Mouse (Mus musculus): ENCODE results near the gene Nsmce4a. TPM values are rescaled to one million over a fixed set of nuclear protein-coding genes. Genes with fewer than 3 reads are reported as not detected.

Gene Nsmce4a
- total and polyA plus RNA-seq, 3 experiments, result 67.6 to 208 (median 97.9) TPM

DNA sequence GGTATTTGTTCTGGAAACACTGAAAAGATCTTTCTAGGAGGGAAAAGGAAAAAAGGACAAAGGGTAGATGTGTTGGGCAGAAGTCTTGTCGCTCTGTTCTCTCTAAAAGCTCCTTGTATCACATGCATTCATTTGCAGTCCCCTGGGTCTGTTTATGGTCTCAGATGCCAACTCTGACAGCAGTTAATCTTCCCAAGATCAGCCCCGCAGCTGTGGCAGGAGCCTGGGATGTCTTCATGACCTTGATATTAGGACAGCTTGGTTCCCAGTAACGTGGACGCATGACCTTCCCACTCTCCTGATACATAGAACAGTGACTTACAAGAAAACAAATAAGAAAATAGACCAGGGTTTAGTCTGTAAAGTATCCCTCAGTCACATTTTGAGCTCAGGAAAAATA, 41.1 kb upstream of the Nsmce4a start:
- Histone ChIP-seq H3K4me3 (replicated peaks in 1 of 3; ENCODE audit: low read depth in 2 of 3, low read length in 2 of 3, poor library complexity in 1 of 3) (no peak overlapping the region), H3K9me3 (replicated peaks; ENCODE audit: low read length) (peaks cover 3% of the 10 kb centered on the region), H3K4me2 (ENCODE audit: insufficient read depth, low read depth, poor library complexity, severe bottlenecking) (no peak overlapping the region), H3K27ac (ENCODE audit: insufficient read depth, low read depth) (no peak overlapping the region), H3K36me3 (replicated peaks in 1 of 2; ENCODE audit: control insufficient read depth in 1 of 2, insufficient read depth in 1 of 2, low read length in 1 of 2) (no peaks in the 10 kb centered on the region), H3K27me3 (replicated peaks) (peaks cover 84% of the 10 kb centered on the region), H3K79me2 (replicated peaks; ENCODE audit: control insufficient read depth, extremely low read depth, insufficient read depth, poor library complexity, severe bottlenecking) (no peaks in the 10 kb centered on the region), H3K9ac (ENCODE audit: insufficient read depth, low read depth) (no peak overlapping the region), H3K4me1 (ENCODE audit: control insufficient read depth in 1 of 2, insufficient read depth in 2 of 2) (no peaks in the 10 kb centered on the region)
- no peak for TF ChIP-seq POLR2AphosphoS2 (IDR thresholded peaks at IDR 0.05; ENCODE audit: low read depth, low read length)
- DNase-seq (ENCODE audit: extremely low read depth), result no peak
- dilution Hi-C loops (cut with MboI; ENCODE audit: extremely low pct_ligation_motif_present, extremely low pct_unique_long_range_greater_than_20kb, low sequenced_read_pairs), result no loop called here
- in situ Hi-C loops (cut with MboI; ENCODE audit: low pct_ligation_motif_present, low pct_unique_long_range_greater_than_20kb, low sequenced_read_pairs), result no loop called here

GRCm38 (mm10) chr7:130606958-130607357, 34.0 kb upstream of the Nsmce4a start:
- no peak for DNase-seq (ENCODE audit: extremely low read depth)
- peaks cover 81% of the 10 kb centered on the region for H3K27me3 ChIP-seq (replicated peaks)
- no peak overlapping the region for H3K4me2 ChIP-seq (ENCODE audit: insufficient read depth, low read depth, poor library complexity, severe bottlenecking)
- no peak overlapping the region for H3K27ac ChIP-seq (ENCODE audit: insufficient read depth, low read depth)
- H3K4me1 ChIP-seq (ENCODE audit: control insufficient read depth in 1 of 2, insufficient read depth in 2 of 2), result no peaks in the 10 kb centered on the region
- in situ Hi-C loops (cut with MboI; ENCODE audit: low pct_ligation_motif_present, low pct_unique_long_range_greater_than_20kb, low sequenced_read_pairs), result no loop called here
- dilution Hi-C loops (cut with MboI; ENCODE audit: extremely low pct_ligation_motif_present, extremely low pct_unique_long_range_greater_than_20kb, low sequenced_read_pairs), result no loop called here
- no peak overlapping the region for H3K4me3 ChIP-seq (replicated peaks in 1 of 3; ENCODE audit: low read depth in 2 of 3, low read length in 2 of 3, poor library complexity in 1 of 3)
- no peaks in the 10 kb centered on the region for H3K36me3 ChIP-seq (replicated peaks in 1 of 2; ENCODE audit: control insufficient read depth in 1 of 2, insufficient read depth in 1 of 2, low read length in 1 of 2)
- TF ChIP-seq SIN3A (IDR thresholded peaks at IDR 0.05; ENCODE audit: low read length) (no peak), JUN (IDR thresholded peaks at IDR 0.05; ENCODE audit: insufficient read depth, low read depth, low read length) (no peak), MAZ (IDR thresholded peaks at IDR 0.05; ENCODE audit: low read depth, low read length) (no peak), ZMIZ1 (IDR thresholded peaks at IDR 0.05; ENCODE audit: low read depth, low read length) (no peak), NRF1 (IDR thresholded peaks at IDR 0.05; ENCODE audit: low read depth, low read length) (no peak)
- peaks cover 3% of the 10 kb centered on the region for H3K9me3 ChIP-seq (replicated peaks; ENCODE audit: low read length)
- H3K79me2 ChIP-seq (replicated peaks; ENCODE audit: control insufficient read depth, extremely low read depth, insufficient read depth, poor library complexity, severe bottlenecking), result no peaks in the 10 kb centered on the region
- no peak overlapping the region for H3K9ac ChIP-seq (ENCODE audit: insufficient read depth, low read depth)

GRCm38 (mm10) chr7:130605111-130605510, 32.2 kb upstream of the Nsmce4a start:
- no peaks in the 10 kb centered on the region for H3K36me3 ChIP-seq (replicated peaks in 1 of 2; ENCODE audit: control insufficient read depth in 1 of 2, insufficient read depth in 1 of 2, low read length in 1 of 2)
- no peaks in the 10 kb centered on the region for H3K9me3 ChIP-seq (replicated peaks; ENCODE audit: low read length)
- no peaks in the 10 kb centered on the region for H3K4me1 ChIP-seq (ENCODE audit: control insufficient read depth in 1 of 2, insufficient read depth in 2 of 2)
- H3K4me3 ChIP-seq (replicated peaks in 1 of 3; ENCODE audit: low read depth in 2 of 3, low read length in 2 of 3, poor library complexity in 1 of 3), result no peak overlapping the region
- dilution Hi-C loops (cut with MboI; ENCODE audit: extremely low pct_ligation_motif_present, extremely low pct_unique_long_range_greater_than_20kb, low sequenced_read_pairs) (no loop called here), in situ Hi-C loops (cut with MboI; ENCODE audit: low pct_ligation_motif_present, low pct_unique_long_range_greater_than_20kb, low sequenced_read_pairs) (no loop called here)
- H3K9ac ChIP-seq (ENCODE audit: insufficient read depth, low read depth), result no peak overlapping the region
- H3K27ac ChIP-seq (ENCODE audit: insufficient read depth, low read depth), result no peak overlapping the region
- H3K27me3 ChIP-seq (replicated peaks), result peaks cover 82% of the 10 kb centered on the region
- DNase-seq (ENCODE audit: extremely low read depth), result peak; percentile 9
- no peaks in the 10 kb centered on the region for H3K79me2 ChIP-seq (replicated peaks; ENCODE audit: control insufficient read depth, extremely low read depth, insufficient read depth, poor library complexity, severe bottlenecking)
- TF ChIP-seq SMC3 (IDR thresholded peaks at IDR 0.05; ENCODE audit: low read depth, low read length) (peak; percentile 30; the same call in 1 of the 2 replicates), POLR2AphosphoS2 (IDR thresholded peaks at IDR 0.05; ENCODE audit: low read depth, low read length) (no peak), JUN (IDR thresholded peaks at IDR 0.05; ENCODE audit: insufficient read depth, low read depth, low read length) (no peak), ZKSCAN1 (IDR thresholded peaks at IDR 0.05; ENCODE audit: borderline replicate concordance, low read depth, low read length) (no peak), EP300 (IDR thresholded peaks at IDR 0.05; ENCODE audit: low read length) (no peak), NRF1 (IDR thresholded peaks at IDR 0.05; ENCODE audit: low read depth, low read length) (no peak), MAFK (IDR thresholded peaks at IDR 0.05; ENCODE audit: insufficient replicate concordance, low read length) (no peak), CHD1 (IDR thresholded peaks at IDR 0.05; ENCODE audit: low read depth, low read length) (no peak), ZMIZ1 (IDR thresholded peaks at IDR 0.05; ENCODE audit: low read depth, low read length) (no peak), CTCF (conservative IDR thresholded peaks at IDR 0.05 in 1 of 2, IDR thresholded peaks at IDR 0.05 in 1 of 2; ENCODE audit: low read depth in 2 of 2, low read length in 2 of 2) (peak; percentile 68; a peak in 3 of 4 replicates), MYC (IDR thresholded peaks at IDR 0.05; ENCODE audit: low read depth, low read length) (no peak), ZC3H11A (IDR thresholded peaks at IDR 0.05; ENCODE audit: low read depth, low read length) (no peak), RAD21 (IDR thresholded peaks at IDR 0.05; ENCODE audit: low read depth, low read length) (peak; percentile 31)
- H3K4me2 ChIP-seq (ENCODE audit: insufficient read depth, low read depth, poor library complexity, severe bottlenecking), result no peak overlapping the region
